Mouse (Mus musculus) thymus, adult 2 months (tissue): ENCODE results near the gene Gm49416. TPM values are rescaled to one million over a fixed set of nuclear protein-coding genes. Genes with fewer than 3 reads are reported as not detected.

ENCODE experiments used
- DNase-seq: peaks from one replicate; pipeline ENCODE4 v3.0.0; 2021
- H3K27ac ChIP-seq: fragments of 200-500 bp; 2 replicates; pipeline ENCODE4 v1.5.1; 2012; ENCODE audit warnings: low read length, control low read depth; ENCODE audit not compliant: control insufficient read depth, insufficient read depth
- H3K27me3 ChIP-seq: fragments of 200-500 bp; 2 replicates; pipeline ENCODE4 v1.6.1; 2012; ENCODE audit warnings: mild to moderate bottlenecking, low read length, moderate library complexity, mixed read lengths; ENCODE audit not compliant: control insufficient read depth, insufficient read depth
- H3K36me3 ChIP-seq: fragments of 200-500 bp; 2 replicates; pipeline ENCODE4 v1.6.1; 2012; ENCODE audit warnings: mild to moderate bottlenecking, low read length, moderate library complexity; ENCODE audit not compliant: control insufficient read depth, insufficient read depth
- H3K4me1 ChIP-seq: fragments of 200-500 bp; replicated peaks from 2 replicates; pipeline ENCODE4 v1.6.1; 2012; ENCODE audit warnings: low read length; ENCODE audit not compliant: control insufficient read depth, insufficient read depth
- H3K4me3 ChIP-seq: fragments of 200-500 bp; 2 replicates; pipeline ENCODE4 v1.5.1; 2012; ENCODE audit warnings: mild to moderate bottlenecking, low read length, control low read depth, moderate library complexity; ENCODE audit not compliant: control insufficient read depth, insufficient read depth
- CTCF ChIP-seq: fragments of 200-500 bp; IDR thresholded peaks from 2 replicates; pipeline ENCODE4 v1.5.1; 2012; ENCODE audit warnings: mild to moderate bottlenecking, control low read depth, low read length, moderate library complexity, borderline replicate concordance; ENCODE audit not compliant: control insufficient read depth, poor library complexity, insufficient read depth; ENCODE audit errors: extremely low read depth
- POLR2A ChIP-seq: fragments of 200-500 bp; IDR thresholded peaks from 2 replicates; pipeline ENCODE4 v1.6.1; 2012; ENCODE audit warnings: mild to moderate bottlenecking, low read length, control low read depth, moderate library complexity; ENCODE audit not compliant: control insufficient read depth, poor library complexity, insufficient read depth; ENCODE audit errors: extremely low read depth
- WGBS: fragments of 180-500 bp; shearing (Covaris S2); methylation state at CpG from one replicate; pipeline ENCODE4 v1.1.7; 2018; 5-methylcytosine and 5-hydroxymethylcytosine counted together
- polyA plus RNA-seq: library from polyadenylated mRNA; depleted of rRNA; stranded (reverse); fragments of >200 nt; gene quantifications from 2 replicates; pipeline ENCODE4 v1.2.3, GENCODE M21; 2012

The Gm49416 gene
- polyA plus RNA-seq, 1 experiment, result not detected

GRCm38 (mm10) chr19:8844371-8845129 is 44.2 kb upstream of the Gm49416 start:
- 80% methylated on average over 5 of the region's 5 CpGs for WGBS
- peaks cover 9% of the 10 kb centered on the region; the same call in 1 of the 2 replicates for H3K36me3 ChIP-seq

GRCm38 (mm10) chr19:8848356-8848755 is 40.4 kb upstream of the Gm49416 start:
- no peak for DNase-seq
- TF ChIP-seq CTCF (no peak), POLR2A (no peak)
- Histone ChIP-seq H3K36me3 (peaks cover 9% of the 10 kb centered on the region; the same call in 1 of the 2 replicates), H3K27ac (no peak overlapping the region), H3K27me3 (no peaks in the 10 kb centered on the region), H3K4me3 (no peak overlapping the region), H3K4me1 (no peaks in the 10 kb centered on the region)
- WGBS, result 94% methylated on average over 5 of the region's 5 CpGs

More at GRCm38 (mm10) chr19:8844371-8845129, 44.2 kb upstream of the Gm49416 start:
- Histone ChIP-seq H3K4me3 (no peak overlapping the region), H3K4me1 (peaks cover 19% of the 10 kb centered on the region), H3K27me3 (no peaks in the 10 kb centered on the region), H3K27ac (no peak overlapping the region)
- peak; percentile 76 for DNase-seq
- TF ChIP-seq POLR2A (no peak), CTCF (no peak)

GRCm38 (mm10) chr19:8850402-8850901 is 38.3 kb upstream of the Gm49416 start, which contains the start of gene Lrrn4cl:
Gene Lrrn4cl (plus strand): TSS chr19:8850768.
- DNase-seq, result no peak
- H3K4me3 ChIP-seq, result no peak within 1 kb of the TSS
- H3K27me3 ChIP-seq, result no peaks in the 10 kb centered on the region
- H3K36me3 ChIP-seq, result peaks cover 9% of the 10 kb centered on the region; the same call in 1 of the 2 replicates
- H3K27ac ChIP-seq, result no peak within 1 kb of the TSS
- 79% methylated on average over 7 of the region's 7 CpGs for WGBS
- no peak for TF ChIP-seq POLR2A
- no peak for TF ChIP-seq CTCF
- no peaks in the 10 kb centered on the region for H3K4me1 ChIP-seq

GRCm38 (mm10) chr19:8851639-8852038 is 37.1 kb upstream of the Gm49416 start:
- Histone ChIP-seq H3K4me3 (no peak overlapping the region), H3K36me3 (peaks cover 3% of the 10 kb centered on the region; the same call in 1 of the 2 replicates), H3K27me3 (no peaks in the 10 kb centered on the region), H3K4me1 (no peaks in the 10 kb centered on the region), H3K27ac (no peak overlapping the region)
- 76% methylated on average over 7 of the region's 7 CpGs for WGBS
- no peak for TF ChIP-seq POLR2A
- TF ChIP-seq CTCF, result no peak
- DNase-seq, result no peak

GRCm38 (mm10) chr19:8852236-8852928 is 36.3 kb upstream of the Gm49416 start:
- TF ChIP-seq CTCF, result no peak
- TF ChIP-seq POLR2A, result no peak
- no peak for DNase-seq
- no peak overlapping the region for H3K27ac ChIP-seq

GRCm38 (mm10) chr19:8853117-8853516 is 35.6 kb upstream of the Gm49416 start:
- Histone ChIP-seq H3K27ac (no peak overlapping the region), H3K4me3 (no peak overlapping the region), H3K4me1 (no peaks in the 10 kb centered on the region), H3K36me3 (no peaks in the 10 kb centered on the region), H3K27me3 (no peaks in the 10 kb centered on the region)
- DNase-seq, result no peak
- WGBS, result 91% methylated on average over 3 of the region's 3 CpGs
- TF ChIP-seq CTCF, result no peak
- TF ChIP-seq POLR2A, result no peak

More at GRCm38 (mm10) chr19:8852236-8852928, 36.3 kb upstream of the Gm49416 start:
- Histone ChIP-seq H3K4me3 (no peak overlapping the region), H3K4me1 (no peaks in the 10 kb centered on the region), H3K27me3 (no peaks in the 10 kb centered on the region), H3K36me3 (peaks cover 1% of the 10 kb centered on the region; the same call in 1 of the 2 replicates)
- 84% methylated on average over 10 of the region's 10 CpGs for WGBS
